Mouse (Mus musculus) adrenal gland, postnatal 4 days (tissue): Measurements from ENCODE around the gene Klf11. TPM values are rescaled to one million over a fixed set of nuclear protein-coding genes. Genes with fewer than 3 reads are reported as not detected.

ENCODE experiments used
- DNase-seq, 2 experiments: peaks; one replicate each; pipeline ENCODE4 v3.0.0; 2021 to 2022; ENCODE audit warnings: low spot score in 2 of 2, mixed read lengths in 2 of 2
- total RNA-seq, 2 experiments: library from RNA; stranded (reverse); gene quantifications; 2 replicates each; pipeline ENCODE4 v1.2.3; 2021

Klf11 gene
- total RNA-seq, 2 experiments from 2014 or later = 30.7 TPM

DNA sequence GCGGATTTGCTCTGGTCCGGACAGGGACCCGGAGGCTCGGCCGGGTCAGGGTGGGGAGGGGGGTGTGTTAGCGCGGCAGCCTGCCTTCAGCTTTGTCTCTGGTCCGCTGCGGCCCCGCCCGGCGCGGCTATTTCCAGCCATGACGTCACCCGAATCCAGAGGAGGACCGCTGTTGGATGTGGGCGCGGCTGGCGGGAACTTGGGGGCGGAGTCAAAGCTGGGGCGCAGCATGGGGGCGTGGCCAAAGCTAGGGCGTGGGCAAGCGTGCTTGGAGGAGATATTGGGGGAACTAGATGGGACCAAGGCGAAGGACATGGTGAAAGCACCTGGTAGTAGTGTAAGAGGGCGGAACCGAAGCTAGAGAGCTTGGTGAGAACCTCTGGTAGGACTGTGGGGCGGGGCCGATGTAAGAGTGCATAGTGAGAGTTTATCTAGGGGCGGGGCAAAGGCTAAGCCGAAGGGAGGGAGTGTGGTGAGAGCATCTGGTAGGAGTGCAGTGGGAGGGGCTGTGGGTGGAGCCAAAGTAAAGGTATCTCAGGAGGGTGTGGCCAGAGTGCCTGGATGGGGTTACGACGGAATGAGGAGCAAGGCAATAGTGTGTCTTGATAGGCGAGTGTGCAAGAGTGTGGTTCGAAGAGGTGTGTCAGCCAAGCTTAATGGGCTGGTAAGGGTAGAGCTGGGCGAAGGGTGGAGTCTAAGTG lies 718 bp downstream of the Klf11 start:
- DNase-seq = peak; percentile 92 to 93

DNA sequence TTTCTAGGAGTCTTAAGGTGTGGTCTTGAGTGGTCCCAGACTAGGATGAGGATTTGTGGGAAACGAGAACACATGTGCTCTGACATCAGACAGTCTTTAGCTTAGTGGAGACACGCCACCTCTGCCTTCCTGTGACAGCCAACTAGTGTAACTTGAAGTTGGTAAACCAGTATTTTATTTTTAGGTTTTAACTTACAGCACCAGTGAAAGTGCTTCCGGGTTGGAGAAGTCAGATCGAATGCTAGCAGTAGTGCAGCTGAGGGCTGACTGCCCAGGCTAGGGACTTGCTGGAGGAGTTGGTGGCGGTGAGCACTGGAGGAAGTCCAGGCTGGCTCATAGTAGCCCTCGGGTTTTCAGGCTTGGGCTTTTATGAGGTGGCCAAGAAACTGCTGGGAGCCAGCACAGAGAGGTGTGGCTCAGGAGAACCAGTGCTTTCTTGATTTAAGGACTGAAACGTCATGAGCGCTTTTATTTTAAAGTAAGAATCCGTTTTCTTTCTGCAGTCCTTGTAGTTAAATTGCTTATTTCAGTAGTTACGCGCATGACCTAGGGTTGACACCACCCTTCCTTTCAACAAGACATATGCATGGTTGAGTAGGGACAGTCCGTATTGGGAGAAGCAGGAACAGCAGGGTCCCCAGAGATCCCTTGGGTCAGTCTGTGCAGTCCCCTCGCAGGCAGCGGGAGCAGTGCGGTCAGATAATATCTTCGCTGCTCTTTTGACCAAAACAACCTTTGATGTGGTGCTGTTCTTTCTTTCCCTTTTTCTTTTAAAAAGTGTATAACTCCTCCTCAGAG lies 3.2 kb downstream of the Klf11 start:
- no peak for DNase-seq

DNA sequence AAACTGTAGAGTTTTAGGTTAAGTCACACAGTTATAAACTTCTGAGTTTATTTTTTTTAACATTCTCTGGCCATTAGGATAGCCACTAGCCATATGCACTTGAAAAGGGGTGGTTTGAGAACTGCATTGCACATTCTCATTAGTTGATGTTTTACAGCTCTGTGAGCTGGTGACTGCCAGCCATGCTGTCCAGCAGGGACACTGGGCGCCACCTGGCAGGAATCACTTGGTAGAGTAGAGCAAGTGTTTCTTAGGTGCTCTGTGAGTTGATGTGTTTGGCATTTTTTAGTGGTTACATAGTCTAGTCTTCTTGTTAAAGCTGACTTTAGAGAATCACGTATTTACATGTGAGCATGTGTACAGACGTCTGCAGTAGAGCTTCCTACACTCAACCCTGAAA lies 5.4 kb downstream of the Klf11 start:
- no peak for DNase-seq

DNA sequence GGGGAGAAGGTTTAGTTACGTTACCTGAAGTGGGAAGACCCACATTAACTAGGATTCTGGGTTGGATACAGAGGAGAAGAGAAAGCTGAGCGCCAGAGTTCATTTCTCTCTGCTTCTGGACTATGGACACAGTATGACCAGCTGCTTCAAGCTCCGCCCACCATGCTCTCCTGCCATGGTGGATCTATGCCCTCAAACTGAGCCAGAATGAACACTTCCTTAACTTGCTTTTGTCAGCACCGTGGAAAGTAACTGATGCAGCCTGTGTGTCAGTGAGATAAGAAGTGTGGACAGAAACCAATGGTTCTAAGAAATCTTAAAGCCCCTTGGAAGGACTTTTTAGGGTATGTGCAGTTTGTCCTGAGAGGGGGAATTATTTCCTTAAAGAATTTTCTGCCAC lies 7.9 kb downstream of the Klf11 start:
- DNase-seq = no peak

DNA sequence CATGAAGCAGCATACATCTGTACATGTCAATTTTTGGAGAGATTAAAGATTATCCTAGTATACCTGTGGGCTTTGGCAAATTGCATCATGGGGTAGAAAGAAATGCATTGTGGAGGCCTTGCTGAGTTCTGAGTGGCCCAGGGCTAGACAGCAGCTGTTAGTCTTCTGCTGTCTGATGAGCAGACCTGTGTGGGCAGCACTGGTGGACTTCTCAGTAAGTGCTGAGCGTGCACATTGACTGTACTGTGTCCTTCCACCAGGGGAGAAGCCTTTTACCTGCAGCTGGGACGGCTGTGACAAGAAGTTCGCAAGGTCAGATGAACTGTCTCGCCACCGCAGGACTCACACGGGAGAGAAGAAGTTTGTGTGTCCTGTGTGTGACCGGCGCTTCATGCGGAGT lies 8.8 kb downstream of the Klf11 start:
- no peak for DNase-seq

DNA sequence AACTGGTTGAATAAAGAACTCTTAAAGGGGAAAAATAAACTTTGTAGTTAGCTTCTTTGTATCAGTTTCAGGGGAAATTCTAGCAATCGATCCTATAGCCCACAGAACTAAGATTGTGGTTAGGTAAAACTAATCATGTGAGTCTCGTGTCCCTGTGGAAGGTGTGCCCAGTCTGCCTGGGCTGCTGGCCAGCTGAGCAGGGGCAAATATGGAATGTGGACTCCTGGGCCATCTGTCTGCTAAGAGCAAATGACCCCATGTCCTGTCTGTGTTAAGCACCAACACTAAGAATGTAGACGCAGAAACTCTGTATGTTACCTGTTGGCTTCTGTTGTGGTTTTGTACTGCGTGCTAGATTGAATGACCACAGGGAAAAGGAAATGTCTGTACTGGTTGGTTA lies 10.0 kb downstream of the Klf11 start:
- DNase-seq = no peak

DNA sequence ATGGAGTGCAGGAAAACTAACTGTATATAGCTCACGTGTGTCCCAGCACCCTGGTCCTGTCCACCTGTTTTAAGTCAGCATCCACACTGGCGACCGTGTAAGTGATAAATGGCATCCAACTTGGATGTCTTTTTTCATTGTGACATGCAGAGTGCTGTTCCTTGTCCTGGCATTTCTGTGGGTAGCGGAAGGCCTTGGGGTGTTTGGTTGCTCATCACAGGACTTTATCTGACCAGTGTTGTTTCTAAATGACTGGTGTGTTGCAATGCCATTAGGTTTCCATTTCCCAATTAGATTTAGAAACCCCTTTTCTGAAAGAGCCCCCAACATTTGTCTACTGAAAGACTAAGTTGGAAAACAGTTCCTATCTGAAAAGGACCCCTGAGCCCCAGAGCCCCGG lies 11.1 kb downstream of the Klf11 start:
- no peak for DNase-seq

DNA sequence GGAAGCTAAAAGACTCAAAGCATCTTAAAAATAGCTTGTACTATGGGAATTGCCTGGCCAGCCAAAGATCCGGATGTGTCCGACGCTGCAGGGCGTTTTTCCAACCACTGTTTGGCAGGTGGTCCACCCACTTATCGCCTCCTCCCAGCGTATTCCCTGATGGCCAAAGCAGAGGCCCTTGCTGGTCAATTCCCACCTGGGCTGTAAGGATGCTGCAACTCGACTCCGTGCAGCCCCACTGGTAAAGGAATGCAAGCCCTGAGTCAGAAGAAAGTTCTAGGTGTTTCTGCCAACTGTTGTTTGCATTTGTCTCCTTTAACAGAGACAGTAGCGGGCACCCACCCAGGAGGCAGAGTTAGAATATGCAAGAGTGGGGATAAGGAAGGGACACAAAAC lies 29.0 kb downstream of the Klf11 start:
- DNase-seq = no peak

DNA sequence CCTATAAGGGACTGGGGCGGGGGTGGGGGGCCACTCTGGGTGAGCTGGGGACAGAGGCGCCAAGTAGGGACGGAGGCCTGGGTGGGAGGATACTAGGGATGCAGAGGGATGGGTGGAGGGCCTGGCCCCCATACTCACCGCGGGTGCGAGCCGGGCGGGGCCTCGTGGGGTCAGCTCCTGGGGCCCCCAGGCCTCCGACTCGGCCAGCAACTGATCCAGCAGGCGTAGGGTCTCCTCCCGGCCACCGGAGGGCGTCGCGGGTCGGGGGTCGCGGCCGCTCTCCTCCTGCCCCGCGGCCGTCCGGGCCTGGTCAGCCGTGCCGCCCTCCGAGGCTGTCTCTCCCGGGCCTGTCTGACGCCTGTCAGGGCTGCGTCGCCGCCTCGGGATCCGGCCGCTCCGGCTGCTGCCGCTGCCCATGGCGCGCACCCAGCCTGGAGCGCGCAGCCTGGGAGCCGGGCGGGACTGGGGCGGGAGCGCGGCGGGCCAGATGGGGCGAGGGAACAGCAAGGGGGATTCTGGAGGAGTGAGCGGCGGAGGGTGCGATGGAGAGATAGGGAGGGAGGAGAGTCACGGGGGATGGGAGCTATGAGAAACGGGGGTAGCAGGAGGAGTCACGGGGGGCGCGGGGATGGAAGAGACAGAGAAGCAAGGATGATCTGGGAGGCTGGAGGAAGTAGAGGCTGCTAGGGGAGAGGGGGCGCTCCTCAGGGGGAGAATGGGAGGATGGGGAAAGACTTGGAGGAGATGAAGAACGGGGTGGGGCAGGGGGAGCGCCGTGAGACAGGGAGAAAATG lies 29.6 kb downstream of the Klf11 start:
- DNase-seq = no peak

DNA sequence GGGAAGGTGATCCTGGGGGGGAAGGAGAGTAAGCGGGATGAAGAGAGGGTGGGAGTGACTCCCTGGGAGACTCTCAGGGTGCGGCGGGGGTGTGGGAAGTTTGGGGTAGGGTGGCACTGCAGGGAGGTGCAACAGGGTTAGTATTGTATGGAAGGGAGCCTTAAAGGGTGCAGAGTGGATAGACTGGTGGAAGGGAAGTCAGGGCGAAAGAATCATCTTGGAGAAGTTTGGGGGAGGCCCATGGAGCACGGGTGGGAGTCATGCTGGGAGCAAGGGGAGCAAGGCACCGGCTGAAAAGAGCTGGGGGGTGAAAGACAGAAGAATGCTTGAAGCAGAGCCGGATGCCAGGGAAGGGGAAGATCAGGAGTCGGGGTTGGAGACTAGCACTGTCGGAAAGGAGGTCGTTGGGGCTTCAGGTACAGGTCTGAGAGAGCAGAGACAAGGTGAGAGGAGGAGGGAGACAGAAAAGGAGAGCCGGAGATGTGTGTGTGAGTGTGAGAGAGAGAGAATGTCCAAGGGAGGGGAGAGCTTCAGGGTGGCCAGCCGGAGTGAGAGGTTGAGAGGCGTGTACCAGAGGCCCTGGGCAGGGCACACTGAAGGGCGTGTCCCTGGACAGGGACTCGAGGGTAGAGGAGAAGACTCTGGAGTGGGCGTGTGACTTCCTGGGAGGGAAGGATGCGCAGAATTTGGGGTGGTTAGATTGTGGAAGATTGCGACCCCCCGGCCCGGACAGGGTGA lies 30.4 kb downstream of the Klf11 start, which contains the start of gene Cys1:
Gene Cys1, minus strand, starts transcription at position 528 of the 738 bp plus-strand sequence.
- no peak for DNase-seq

DNA sequence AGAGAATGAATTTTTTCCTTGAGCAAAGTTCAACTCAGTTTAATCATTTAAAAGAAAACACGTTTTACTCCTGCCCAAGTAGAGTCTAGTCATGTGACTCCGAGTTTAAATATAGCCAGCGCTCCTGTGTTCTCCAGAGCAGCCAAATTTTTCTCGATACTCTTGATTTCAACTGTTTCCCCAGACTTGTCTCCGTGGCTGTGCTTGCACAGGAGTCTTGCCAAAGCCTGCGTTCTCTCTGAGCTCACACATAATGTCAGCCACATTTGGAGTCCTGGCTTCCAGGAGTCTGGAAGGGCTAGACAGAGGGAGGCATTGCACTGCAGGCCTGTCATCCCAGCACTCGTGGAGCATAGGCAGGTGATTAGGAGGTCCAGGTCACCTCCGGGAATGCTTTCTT lies 31.5 kb downstream of the Klf11 start:
- DNase-seq = no peak

DNA sequence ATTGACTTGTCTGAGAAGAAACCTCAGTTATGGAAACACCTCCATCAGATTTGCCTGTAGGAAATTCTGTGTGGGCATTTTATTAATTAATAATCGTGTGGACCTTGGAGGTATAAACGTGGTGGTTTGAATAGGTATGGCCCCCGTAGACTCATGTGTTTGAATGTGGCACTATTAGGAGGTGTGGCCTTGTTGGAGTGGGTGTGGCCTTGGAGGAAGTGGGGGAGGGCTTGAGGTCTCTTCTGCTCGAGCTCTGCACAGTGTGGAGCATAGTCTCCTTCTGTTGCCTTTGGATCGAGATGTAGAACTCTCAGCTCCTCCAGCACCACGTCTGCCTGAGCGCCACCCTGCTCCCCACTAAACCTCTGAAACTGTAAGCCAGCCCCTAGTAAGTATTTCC lies 32.4 kb downstream of the Klf11 start:
- DNase-seq = no peak

DNA sequence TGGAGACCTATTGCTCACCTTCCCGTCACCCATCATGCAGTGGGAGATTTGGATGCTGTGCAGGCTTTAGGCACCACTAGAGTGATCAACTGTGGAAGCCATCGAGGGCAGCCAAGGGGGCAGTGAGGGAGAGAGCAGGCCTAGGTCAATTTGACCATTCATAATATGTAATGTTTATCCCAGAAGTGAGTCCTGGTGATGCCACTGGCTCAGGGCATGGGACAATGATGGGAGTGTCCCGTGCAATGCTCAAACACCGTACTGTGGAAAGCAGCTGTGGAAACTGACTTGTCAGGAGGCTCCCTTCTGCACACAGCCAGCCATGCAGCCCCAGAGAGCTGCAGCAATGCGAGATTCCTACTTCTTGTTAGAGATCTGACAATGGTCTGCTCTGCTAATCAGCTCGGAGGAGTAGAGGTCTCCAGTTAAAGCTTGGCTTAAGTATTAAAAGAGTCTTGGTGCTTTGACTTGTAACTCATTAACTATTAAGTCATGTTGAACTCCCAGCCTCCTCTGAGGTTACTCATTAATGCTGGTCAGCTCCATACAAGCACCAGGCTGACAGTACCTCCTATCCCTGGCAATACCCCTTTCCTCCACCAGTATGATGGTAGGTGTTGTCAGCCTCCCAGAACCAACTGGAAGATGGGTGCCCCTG lies 35.1 kb downstream of the Klf11 start:
- DNase-seq = no peak

DNA sequence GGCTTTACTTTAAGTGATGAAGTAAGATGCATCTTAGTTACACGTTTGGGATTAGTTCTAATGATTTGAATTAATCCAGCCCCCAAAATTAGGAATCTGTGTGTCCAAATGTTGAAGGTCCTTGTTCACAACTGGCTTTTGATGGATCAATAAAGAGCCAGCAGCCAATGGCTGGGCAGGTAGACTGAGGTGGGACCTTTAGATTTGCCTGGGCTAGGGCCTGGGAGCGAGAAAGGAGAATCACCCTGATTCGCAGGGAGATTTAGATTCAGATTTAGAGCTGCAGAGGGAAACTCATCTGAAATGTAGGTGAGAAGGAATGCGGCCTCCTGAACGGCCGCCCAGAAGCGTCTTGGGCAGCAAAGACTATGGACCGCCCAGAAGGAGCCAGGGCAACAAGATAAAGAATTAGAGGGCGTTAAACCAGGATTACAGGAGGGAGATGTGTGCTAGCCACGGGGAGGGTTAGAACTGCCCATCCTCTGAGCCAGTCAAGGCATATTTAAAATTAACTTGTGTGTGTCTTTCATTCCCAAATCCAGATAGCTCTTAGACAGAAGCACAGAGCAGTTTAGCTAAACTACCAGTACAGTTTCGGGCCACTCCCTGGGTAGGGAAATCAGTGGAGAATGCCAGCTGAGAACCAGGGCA lies 35.7 kb downstream of the Klf11 start:
- DNase-seq = no peak

DNA sequence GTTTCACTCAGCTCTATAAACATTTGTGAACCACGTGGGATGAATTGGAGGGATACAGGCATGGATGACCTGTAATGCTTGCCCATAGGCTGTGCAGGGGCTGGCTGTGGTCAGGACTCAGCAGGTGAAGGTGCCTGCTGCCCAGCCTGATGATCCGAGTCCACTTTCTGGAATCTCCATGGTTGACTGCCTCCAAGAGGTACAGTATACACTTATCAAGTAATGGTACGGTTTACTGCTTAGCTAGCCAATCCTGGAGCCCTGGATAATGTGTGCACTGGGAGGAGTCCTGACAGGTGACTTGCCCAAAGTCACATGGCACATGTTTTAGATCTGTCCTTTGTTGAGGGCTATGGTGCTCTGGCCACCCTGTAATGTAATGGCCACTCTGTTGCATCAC lies 39.3 kb downstream of the Klf11 start:
- no peak for DNase-seq

DNA sequence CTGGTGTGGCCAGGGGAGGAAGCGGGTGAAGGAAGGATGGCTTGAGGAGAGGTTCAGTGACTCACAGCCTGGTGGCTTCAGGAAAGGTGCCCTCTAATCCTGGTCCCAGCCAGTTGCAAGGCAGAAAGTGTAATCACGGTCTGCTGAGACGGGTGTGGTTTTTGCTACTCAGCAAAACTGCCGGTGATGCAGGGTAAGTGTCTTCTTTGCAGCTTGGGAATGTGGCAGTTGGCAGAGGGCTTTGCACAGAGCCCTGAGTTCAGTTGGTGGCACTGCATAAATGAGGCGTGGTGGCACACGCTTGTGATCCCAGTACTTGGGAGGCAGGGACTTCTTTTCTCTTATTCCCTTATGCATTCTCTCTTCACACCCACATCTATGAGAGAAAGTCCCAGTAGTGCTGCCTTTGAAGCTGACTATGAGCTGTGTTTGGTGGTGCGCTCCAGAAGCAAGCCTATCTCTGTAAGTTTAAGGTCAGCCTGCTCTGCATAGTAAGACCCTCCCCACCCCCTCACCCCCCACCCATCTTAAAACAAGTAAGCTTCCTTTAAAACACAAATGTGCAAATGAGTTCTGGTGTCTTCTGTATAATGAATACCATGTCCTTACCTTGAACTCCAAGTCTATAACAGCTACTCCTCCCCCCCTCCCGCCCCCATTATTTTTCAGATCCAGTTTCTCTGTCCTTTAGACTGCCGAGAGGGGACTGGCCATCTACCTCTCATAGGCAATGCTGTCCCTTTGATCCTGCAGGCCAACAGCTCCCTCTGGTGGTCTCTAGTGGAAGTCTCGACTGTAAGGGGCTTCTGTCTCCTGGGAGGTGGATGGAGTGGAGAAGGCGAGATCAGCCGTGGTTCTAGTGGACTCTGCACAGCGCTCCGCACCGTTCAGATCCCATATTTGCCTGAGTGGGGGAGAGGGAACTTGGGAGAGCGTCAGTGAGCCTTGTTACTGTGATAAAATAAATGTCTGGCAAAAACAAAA lies 45.7 kb downstream of the Klf11 start:
- DNase-seq = peak; percentile 57 to 73

DNA sequence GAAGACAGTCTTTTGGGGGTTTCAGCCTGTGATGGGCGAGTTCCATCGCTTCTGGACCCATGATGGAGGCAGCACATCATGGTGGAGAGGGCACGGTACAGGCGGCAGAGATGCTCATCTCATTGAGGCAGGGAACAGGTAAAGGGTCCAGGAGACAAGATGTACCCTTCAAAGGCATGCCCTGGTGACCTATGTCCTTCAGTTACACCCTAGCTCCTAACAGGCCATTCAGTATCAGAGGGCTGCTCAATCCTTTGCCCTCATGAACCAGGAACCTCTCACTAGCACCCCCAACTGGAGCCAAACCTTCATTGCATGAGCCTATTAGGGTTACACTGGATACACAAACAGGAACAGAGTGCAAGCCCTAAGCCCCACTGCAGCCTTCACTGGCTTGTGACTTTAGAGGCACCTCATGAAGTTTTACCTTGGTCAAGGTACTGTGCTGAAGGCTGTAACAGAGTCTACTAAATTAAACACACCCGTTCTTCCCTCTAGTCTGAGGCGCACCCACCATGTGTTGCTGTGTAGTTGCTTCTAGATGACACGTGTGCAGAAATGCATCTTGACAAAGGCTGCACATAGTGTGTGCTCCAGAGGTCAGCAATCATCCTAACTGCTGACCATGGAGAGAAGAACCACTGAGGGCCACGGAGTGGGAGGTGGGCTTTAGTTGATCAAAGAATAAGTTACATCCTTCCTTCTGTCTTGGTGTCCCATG lies 46.6 kb downstream of the Klf11 start:
- DNase-seq = no peak

DNA sequence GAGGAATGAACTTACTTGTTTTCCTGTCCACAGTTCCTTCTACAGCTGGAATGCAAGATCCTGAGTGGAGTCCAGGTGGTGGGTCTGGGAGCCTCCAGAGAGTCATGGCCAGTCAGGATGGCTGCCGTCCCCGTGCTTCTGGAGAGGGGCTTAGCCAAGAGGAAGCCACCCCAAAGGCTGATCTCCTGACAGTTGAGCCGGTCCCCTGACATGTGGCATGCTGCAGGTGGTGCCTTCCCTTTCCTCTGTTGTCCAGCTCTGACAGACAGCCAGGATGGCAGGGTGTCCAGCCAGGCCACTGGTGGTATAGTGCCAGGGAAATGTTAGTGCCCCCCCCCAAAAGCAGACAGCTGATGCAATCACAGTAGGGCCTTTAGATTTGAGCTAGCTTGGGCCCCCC lies 47.4 kb downstream of the Klf11 start:
- DNase-seq = no peak
